Mouse (Mus musculus): ENCODE data around the gene Gm11116. TPM values are rescaled to one million over a fixed set of nuclear protein-coding genes. Genes with fewer than 3 reads are reported as not detected.

Gene Gm11116
- polyA plus RNA-seq (2012; ENCODE audit: low replicate concordance), result not detected in 2 replicates

GRCm38 (mm10) chr5:88111430-88111829 is at the start of gene Gm11116:
Gene Gm11116, minus strand, starts transcription at chr5:88111530.

GRCm38 (mm10) chr5:88153999-88154398 is 42.7 kb upstream of the Gm11116 start, which contains the start of gene Gm11115:
Gene Gm11115, minus strand, starts transcription at chr5:88154099.

GRCm38 (mm10) chr5:88086256-88086655 is 25.1 kb downstream of the Gm11116 start, which contains the start of gene Smr2:
Gene Smr2, plus strand, starts transcription at chr5:88086556.

Other genes with a start within 250 kb of the Gm11116 start
- gene Odam, start 226.5 kb downstream of the Gm11116 start, polyA plus RNA-seq (2012; ENCODE audit: low replicate concordance), result not detected in 2 replicates
- gene Csn3, start 186.0 kb downstream of the Gm11116 start, polyA plus RNA-seq (2012; ENCODE audit: low replicate concordance), result 0.15 TPM in 1 of 2 replicates, not detected in the other
- not detected in 2 replicates for gene 2310003L06Rik, start 142.1 kb downstream of the Gm11116 start, polyA plus RNA-seq (2012; ENCODE audit: low replicate concordance)
- gene Gm28434, start 142.0 kb downstream of the Gm11116 start, polyA plus RNA-seq (2012; ENCODE audit: low replicate concordance), result not detected in 2 replicates
- gene Cabs1, start 132.1 kb downstream of the Gm11116 start, polyA plus RNA-seq (2012; ENCODE audit: low replicate concordance), result not detected in 2 replicates
- gene Smr3a, start 109.0 kb downstream of the Gm11116 start, polyA plus RNA-seq (2012; ENCODE audit: low replicate concordance), result not detected in 2 replicates
- gene Smr2, start 25.0 kb downstream of the Gm11116 start, polyA plus RNA-seq (2012; ENCODE audit: low replicate concordance), result not detected in 2 replicates
- gene Gm11115, start 42.6 kb upstream of the Gm11116 start, polyA plus RNA-seq (2012; ENCODE audit: low replicate concordance), result not detected in 2 replicates
- gene Gm7714, start 157.4 kb upstream of the Gm11116 start, polyA plus RNA-seq (2012; ENCODE audit: low replicate concordance), result not detected in 2 replicates
- not detected in 2 replicates for gene Prol1, start 205.8 kb upstream of the Gm11116 start, polyA plus RNA-seq (2012; ENCODE audit: low replicate concordance)

All from hematopoietic multipotent progenitor cell, adult 10-12 weeks (in vitro differentiated cells).